Mouse (Mus musculus): ENCODE measurements around the gene Per3.

DNA sequence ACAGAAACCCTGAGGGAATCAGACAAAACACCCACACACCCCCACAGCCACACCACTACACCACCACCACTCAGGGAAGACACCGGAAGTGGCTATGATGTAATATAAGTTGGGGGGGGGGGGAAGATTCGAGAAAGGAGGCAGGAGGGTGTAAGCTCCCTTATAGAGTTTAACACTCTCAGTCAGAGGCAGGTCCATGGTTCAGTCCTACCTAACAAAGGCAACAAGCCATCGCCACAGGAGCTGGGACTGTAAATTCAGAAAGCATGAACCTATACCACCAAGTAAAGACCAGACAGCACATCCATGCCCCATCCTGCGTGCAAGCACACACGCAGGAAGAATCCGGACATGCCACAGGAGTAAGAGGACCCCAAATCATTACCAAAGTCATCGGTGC, 44.8 kb upstream of the Per3 start, which contains the start of gene Gm13090:
- TF ChIP-seq CTCF (IDR thresholded peaks at IDR 0.05; ENCODE audit: low read depth) (no peak), EP300 (optimal IDR thresholded peaks at IDR 0.05) (no peak)
